Mouse (Mus musculus): ENCODE measurements around the gene Dennd6b. TPM values are rescaled to one million over a fixed set of nuclear protein-coding genes. Genes with fewer than 3 reads are reported as not detected.

Gene Dennd6b
- polyA plus RNA-seq, 1 experiment: 10.6 TPM

- H3K36me3 ChIP-seq (ENCODE audit: control insufficient read depth, insufficient read depth, low read length): peaks cover 89% of the 10 kb centered on the region
- no peaks in the 10 kb centered on the region for H3K4me1 ChIP-seq (ENCODE audit: control insufficient read depth, insufficient read depth, insufficient read length, low read length)
- H3K4me3 ChIP-seq (ENCODE audit: low read depth, low read length): no peak overlapping the region
- no peak overlapping the region for H3K27ac ChIP-seq (ENCODE audit: insufficient read depth, low read depth, low read length)
- H3K27me3 ChIP-seq (ENCODE audit: control insufficient read depth, insufficient read depth, low read length): no peaks in the 10 kb centered on the region
- no peak for TF ChIP-seq CTCF (IDR thresholded peaks at IDR 0.05; ENCODE audit: extremely low read depth, insufficient read length, insufficient replicate concordance, low read depth, low read length)
- TF ChIP-seq POLR2A (IDR thresholded peaks at IDR 0.05; ENCODE audit: low read depth, low read length): no peak
- WGBS: 96% methylated on average over 16 of the region's 16 CpGs
Measured at GRCm38 (mm10) chr15:89158516-89158915, 37.8 kb downstream of the Dennd6b start.

GRCm38 (mm10) chr15:89157954-89158353, 38.3 kb downstream of the Dennd6b start:
- WGBS: 70% methylated on average over 7 of the region's 7 CpGs

DNA sequence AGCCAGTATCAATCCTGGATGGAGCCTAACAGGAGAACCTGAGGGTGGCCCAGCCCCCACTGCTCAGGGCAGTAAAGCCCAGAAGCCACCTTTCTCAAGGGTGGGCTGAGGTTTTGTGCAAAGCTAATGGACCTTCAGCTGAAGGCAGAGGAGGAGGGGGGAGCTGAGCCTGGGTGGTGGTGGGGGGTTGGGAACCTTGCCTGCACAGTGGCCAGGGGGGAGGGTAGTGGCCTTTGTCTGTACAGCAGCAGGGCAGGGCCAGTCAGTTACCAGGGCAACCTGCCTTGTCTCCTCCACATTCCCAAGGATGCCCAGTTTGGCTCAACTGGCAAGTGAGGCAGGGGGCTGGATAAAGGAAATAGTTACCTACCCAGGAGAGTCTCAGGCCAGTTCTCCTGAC, 44.0 kb downstream of the Dennd6b start:
- peaks cover 20% of the 10 kb centered on the region for H3K27me3 ChIP-seq (ENCODE audit: control insufficient read depth, insufficient read depth, low read length)

More at GRCm38 (mm10) chr15:89157954-89158353, 38.3 kb downstream of the Dennd6b start:
- Histone ChIP-seq H3K4me1 (ENCODE audit: control insufficient read depth, insufficient read depth, insufficient read length, low read length) (no peaks in the 10 kb centered on the region), H3K27ac (ENCODE audit: insufficient read depth, low read depth, low read length) (no peak overlapping the region), H3K4me3 (ENCODE audit: low read depth, low read length) (no peak overlapping the region), H3K27me3 (ENCODE audit: control insufficient read depth, insufficient read depth, low read length) (no peaks in the 10 kb centered on the region), H3K36me3 (ENCODE audit: control insufficient read depth, insufficient read depth, low read length) (peaks cover 84% of the 10 kb centered on the region)
- no peak for TF ChIP-seq POLR2A (IDR thresholded peaks at IDR 0.05; ENCODE audit: low read depth, low read length)
- peak; percentile 71; the same call in 1 of the 2 replicates for TF ChIP-seq CTCF (IDR thresholded peaks at IDR 0.05; ENCODE audit: extremely low read depth, insufficient read length, insufficient replicate concordance, low read depth, low read length)

DNA sequence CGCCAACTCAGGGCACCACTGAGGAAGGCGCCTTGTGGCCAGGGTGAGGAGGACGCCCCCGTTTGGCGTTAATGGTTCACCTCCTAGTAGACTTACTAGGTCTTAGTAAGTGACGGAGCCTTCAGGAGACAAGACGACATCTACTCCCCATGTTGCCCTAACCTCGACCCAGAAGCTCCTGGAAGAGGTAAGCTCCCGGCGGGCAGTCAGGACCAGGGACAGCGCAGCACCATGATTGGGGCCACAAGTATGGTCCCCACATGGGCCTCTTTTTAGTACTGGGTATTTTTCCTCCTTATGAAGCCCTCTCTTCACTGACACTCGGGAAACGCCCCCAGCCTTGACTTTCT, 46.3 kb downstream of the Dennd6b start:
- Histone ChIP-seq H3K27me3 (ENCODE audit: control insufficient read depth, insufficient read depth, low read length) (peaks cover 26% of the 10 kb centered on the region), H3K4me1 (ENCODE audit: control insufficient read depth, insufficient read depth, insufficient read length, low read length) (peaks cover 10% of the 10 kb centered on the region), H3K27ac (ENCODE audit: insufficient read depth, low read depth, low read length) (0 out of 2 replicates have a peak overlapping the region, but pooled peaks have one; percentile 18), H3K36me3 (ENCODE audit: control insufficient read depth, insufficient read depth, low read length) (peaks cover 8% of the 10 kb centered on the region), H3K4me3 (ENCODE audit: low read depth, low read length) (peak overlapping the region; percentile 35)
- TF ChIP-seq POLR2A (IDR thresholded peaks at IDR 0.05; ENCODE audit: low read depth, low read length) (no peak), CTCF (IDR thresholded peaks at IDR 0.05; ENCODE audit: extremely low read depth, insufficient read length, insufficient replicate concordance, low read depth, low read length) (no peak)
- WGBS: 5% methylated on average over 13 of the region's 13 CpGs

More for the DNA sequence above, 44.0 kb downstream of the Dennd6b start:
- Histone ChIP-seq H3K36me3 (ENCODE audit: control insufficient read depth, insufficient read depth, low read length) (peaks cover 29% of the 10 kb centered on the region), H3K27ac (ENCODE audit: insufficient read depth, low read depth, low read length) (no peak overlapping the region), H3K4me1 (ENCODE audit: control insufficient read depth, insufficient read depth, insufficient read length, low read length) (0 out of 2 replicates have a peak, but pooled peaks cover 3% of the 10 kb centered on the region), H3K4me3 (ENCODE audit: low read depth, low read length) (no peak overlapping the region)
- TF ChIP-seq POLR2A (IDR thresholded peaks at IDR 0.05; ENCODE audit: low read depth, low read length): no peak
- TF ChIP-seq CTCF (IDR thresholded peaks at IDR 0.05; ENCODE audit: extremely low read depth, insufficient read length, insufficient replicate concordance, low read depth, low read length): no peak

GRCm38 (mm10) chr15:89149271-89150040, 46.8 kb downstream of the Dennd6b start, which contains the start of gene Mapk11:
Gene Mapk11, minus strand, starts transcription at chr15:89149628.
- peaks cover 10% of the 10 kb centered on the region for H3K4me1 ChIP-seq (ENCODE audit: control insufficient read depth, insufficient read depth, insufficient read length, low read length)
- peaks cover 5% of the 10 kb centered on the region for H3K36me3 ChIP-seq (ENCODE audit: control insufficient read depth, insufficient read depth, low read length)
- 0 out of 2 replicates have a peak within 1 kb of the TSS, but pooled peaks have one; percentile 18 for H3K27ac ChIP-seq (ENCODE audit: insufficient read depth, low read depth, low read length)
- H3K4me3 ChIP-seq (ENCODE audit: low read depth, low read length): peak within 1 kb of the TSS; percentile 68
- H3K27me3 ChIP-seq (ENCODE audit: control insufficient read depth, insufficient read depth, low read length): peaks cover 26% of the 10 kb centered on the region
- WGBS: under 1% methylated on average over 61 of the region's 61 CpGs
- no peak for TF ChIP-seq POLR2A (IDR thresholded peaks at IDR 0.05; ENCODE audit: low read depth, low read length)

DNA sequence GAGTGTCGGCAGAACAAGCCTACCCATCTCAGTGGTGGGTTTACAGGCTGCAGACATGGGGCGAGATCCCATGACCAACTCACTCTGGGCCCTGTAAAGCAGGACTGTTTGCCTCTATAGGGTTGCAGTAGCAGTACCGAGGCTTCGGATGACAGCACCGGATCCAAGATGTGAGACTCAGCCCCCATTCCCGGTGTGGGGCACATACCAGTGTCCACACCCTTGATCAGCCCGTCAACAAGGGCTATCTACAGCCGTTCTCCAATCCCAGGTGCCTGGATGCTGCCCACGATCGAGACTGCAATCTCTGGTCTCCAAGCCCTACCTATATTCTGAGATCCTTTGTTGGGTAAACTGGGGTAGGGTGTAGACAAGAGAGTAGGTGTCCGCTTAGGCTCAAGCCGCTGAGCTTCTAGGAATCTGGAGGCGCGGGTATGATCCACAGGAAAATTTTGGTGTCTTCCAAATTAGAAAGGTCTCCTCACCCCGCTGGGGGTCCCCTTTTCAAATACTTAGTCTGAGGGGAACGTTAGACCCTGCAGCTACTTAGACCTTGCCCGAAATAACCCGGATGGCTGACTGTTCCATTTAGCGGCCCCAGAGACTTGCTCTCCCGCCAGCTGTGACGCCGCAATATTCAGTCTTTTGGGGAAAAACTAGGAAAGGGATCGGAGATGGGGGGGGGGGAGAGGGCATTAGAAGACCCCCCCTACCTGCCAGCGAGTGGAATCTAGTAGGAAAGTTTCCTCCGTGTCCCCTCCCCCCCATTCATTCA, 47.6 kb downstream of the Dennd6b start:
- TF ChIP-seq POLR2A (IDR thresholded peaks at IDR 0.05; ENCODE audit: low read depth, low read length) (no peak), CTCF (IDR thresholded peaks at IDR 0.05; ENCODE audit: extremely low read depth, insufficient read length, insufficient replicate concordance, low read depth, low read length) (no peak)
- H3K36me3 ChIP-seq (ENCODE audit: control insufficient read depth, insufficient read depth, low read length): peaks cover 2% of the 10 kb centered on the region; the same call in 1 of the 2 replicates
- no peak overlapping the region for H3K27ac ChIP-seq (ENCODE audit: insufficient read depth, low read depth, low read length)
- peak overlapping the region; percentile 68 for H3K4me3 ChIP-seq (ENCODE audit: low read depth, low read length)
- 12% methylated on average over 25 of the region's 25 CpGs for WGBS
- peaks cover 10% of the 10 kb centered on the region for H3K4me1 ChIP-seq (ENCODE audit: control insufficient read depth, insufficient read depth, insufficient read length, low read length)
- peaks cover 26% of the 10 kb centered on the region for H3K27me3 ChIP-seq (ENCODE audit: control insufficient read depth, insufficient read depth, low read length)

GRCm38 (mm10) chr15:89147895-89148294, 48.4 kb downstream of the Dennd6b start:
- Histone ChIP-seq H3K27me3 (ENCODE audit: control insufficient read depth, insufficient read depth, low read length) (peaks cover 26% of the 10 kb centered on the region), H3K4me1 (ENCODE audit: control insufficient read depth, insufficient read depth, insufficient read length, low read length) (peaks cover 10% of the 10 kb centered on the region), H3K4me3 (ENCODE audit: low read depth, low read length) (no peak overlapping the region), H3K27ac (ENCODE audit: insufficient read depth, low read depth, low read length) (no peak overlapping the region), H3K36me3 (ENCODE audit: control insufficient read depth, insufficient read depth, low read length) (no peaks in the 10 kb centered on the region)
- 59% methylated on average over 4 of the region's 4 CpGs for WGBS
- TF ChIP-seq CTCF (IDR thresholded peaks at IDR 0.05; ENCODE audit: extremely low read depth, insufficient read length, insufficient replicate concordance, low read depth, low read length) (no peak), POLR2A (IDR thresholded peaks at IDR 0.05; ENCODE audit: low read depth, low read length) (no peak)

Data from small intestine, adult 2 months (tissue).